ENCODE assay signal across 16 mouse cellular contexts in the genomic region with DNA sequence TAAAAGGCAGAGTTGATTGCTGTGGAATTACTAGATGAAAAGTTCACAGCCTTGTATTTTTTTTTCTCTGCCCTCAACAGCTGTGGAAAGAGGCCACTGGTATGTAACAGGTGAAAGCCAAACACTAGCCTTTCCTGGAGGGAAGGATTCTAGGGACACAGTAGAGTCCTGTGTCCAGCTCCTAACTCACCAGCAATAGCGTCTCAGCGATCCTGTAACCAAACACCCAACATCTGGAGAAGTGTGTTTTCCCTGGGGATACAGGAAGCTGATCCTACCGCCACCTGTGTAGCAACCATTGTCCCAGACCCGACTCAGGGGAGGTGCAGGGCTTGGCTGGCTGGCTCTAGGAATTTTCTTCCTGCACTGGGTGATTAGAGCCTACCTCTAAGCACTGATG. TPM values are rescaled to one million over a fixed set of nuclear protein-coding genes. Genes with fewer than 3 reads are reported as not detected.
DNase-seq lines count a peak whose midpoint lies in the region; ATAC-seq and TF ChIP-seq lines count a peak whose summit lies in the region.
"Had no signal": no experiment of that assay in that cellular context is flagged by ENCODE, and none has a peak within 500 bp of the region (broad histone marks: within the 10 kb centered on the region; RNA-seq: fewer than 3 reads in every experiment).

No protein-coding gene starts in this region.

- no peak for TF ChIP-seq CTCF in gastrocnemius, adult 2 months (IDR thresholded peaks at IDR 0.05)
- TF ChIP-seq CTCF in kidney, postnatal 0 days (IDR thresholded peaks at IDR 0.05; ENCODE audit: low read depth), result no peak
- TF ChIP-seq CTCF in kidney, adult 2 months (conservative IDR thresholded peaks at IDR 0.05; ENCODE audit: insufficient read depth, insufficient read length, low read depth, low read length), result no peak
- no peak for TF ChIP-seq CTCF in layer of hippocampus, adult 2 months (conservative IDR thresholded peaks at IDR 0.05)

- no peaks in the 10 kb centered on the region for H3K27me3 ChIP-seq in kidney, postnatal 0 days (ENCODE audit: insufficient read depth, low read length)
- no peaks in the 10 kb centered on the region for H3K27me3 ChIP-seq in kidney, adult 2 months (replicated peaks; ENCODE audit: control insufficient read depth, insufficient read depth, low read length)
- H3K27me3 ChIP-seq in embryonic facial prominence, embryonic 14.5 days (replicated peaks; ENCODE audit: control insufficient read depth, insufficient read depth, low read length), result no peaks in the 10 kb centered on the region
- no peaks in the 10 kb centered on the region for H3K27me3 ChIP-seq in myocyte (ENCODE audit: control insufficient read depth, insufficient read depth, insufficient read length)
- H3K27me3 ChIP-seq: embryonic facial prominence, embryonic 15.5 days; lung, embryonic 15.5 days; midbrain, embryonic 12.5 days had no signal

- intact Hi-C loops in gastrocnemius, adult 2 months (cut with DNase I), result no loop called here
- intact Hi-C loops in gastrocnemius, postnatal 36 days (cut with DNase I), result loop anchor here (10.0 kb wide), 1 partner anchor 165 kb away; the partner anchor contains the start of gene Thg1l

- no peak overlapping the region for H3K9ac ChIP-seq in kidney, postnatal 0 days (ENCODE audit: low read depth, low read length)
- H3K9ac ChIP-seq in embryonic facial prominence, embryonic 14.5 days (ENCODE audit: low read depth, low read length), result no peak overlapping the region
- H3K9ac ChIP-seq: embryonic facial prominence, embryonic 15.5 days; forebrain, postnatal 0 days; lung, embryonic 15.5 days; midbrain, embryonic 12.5 days had no signal

- no peak for TF ChIP-seq POLR2A in kidney, adult 2 months (IDR thresholded peaks at IDR 0.05; ENCODE audit: low read depth, low read length)
- TF ChIP-seq POLR2A in myocyte (IDR thresholded peaks at IDR 0.05; ENCODE audit: insufficient read length, low read depth), result no peak

- no peaks in the 10 kb centered on the region for H3K4me1 ChIP-seq in kidney, postnatal 0 days (replicated peaks; ENCODE audit: insufficient read depth, low read length)
- peaks cover 3% of the 10 kb centered on the region; the same call in 1 of the 2 replicates for H3K4me1 ChIP-seq in kidney, adult 2 months (ENCODE audit: control insufficient read depth, insufficient read depth, low read length)
- H3K4me1 ChIP-seq in embryonic facial prominence, embryonic 14.5 days (ENCODE audit: control insufficient read depth, insufficient read depth, low read length), result no peaks in the 10 kb centered on the region
- H3K4me1 ChIP-seq: embryonic facial prominence, embryonic 15.5 days; midbrain, embryonic 12.5 days had no signal

- no peaks in the 10 kb centered on the region for H3K79me2 ChIP-seq in myocyte (ENCODE audit: control insufficient read depth, insufficient read depth)

- no peak for DNase-seq in gastrocnemius, adult 2 months
- no peak for DNase-seq in gastrocnemius, postnatal 36 days
- peak; percentile 72 for DNase-seq in kidney, postnatal 0 days (ENCODE audit: low spot score)
- no peak for DNase-seq in kidney, adult 2 months
- DNase-seq in embryonic facial prominence, embryonic 14.5 days (ENCODE audit: low spot score), result peak; percentile 68
- DNase-seq in layer of hippocampus, adult 2 months (ENCODE audit: low spot score in 2 of 2), result no peak
- DNase-seq in lung, postnatal 10 days, result no peak
- DNase-seq: cerebellum, adult 2 months; forebrain, postnatal 0 days; kidney, adult 9 months; liver had no signal

- no peaks in the 10 kb centered on the region for H3K9me3 ChIP-seq in kidney, postnatal 0 days (replicated peaks; ENCODE audit: low read length)
- H3K9me3 ChIP-seq in embryonic facial prominence, embryonic 14.5 days (ENCODE audit: control insufficient read depth, low read length), result no peaks in the 10 kb centered on the region
- H3K9me3 ChIP-seq: embryonic facial prominence, embryonic 15.5 days; G1E; lung, embryonic 15.5 days; midbrain, embryonic 12.5 days had no signal

- no peak overlapping the region for H3ac ChIP-seq in myocyte (ENCODE audit: control insufficient read depth, insufficient read length)

- peak overlapping the region; percentile 30; the same call in 1 of the 2 replicates for H3K4me3 ChIP-seq in gastrocnemius, adult 2 months
- H3K4me3 ChIP-seq in kidney, postnatal 0 days (replicated peaks; ENCODE audit: low read depth, low read length), result no peak overlapping the region
- H3K4me3 ChIP-seq in kidney, adult 2 months (ENCODE audit: insufficient read depth, low read depth, low read length), result no peak overlapping the region
- H3K4me3 ChIP-seq in embryonic facial prominence, embryonic 14.5 days (ENCODE audit: low read depth, low read length), result no peak overlapping the region
- H3K4me3 ChIP-seq in myocyte, result no peak overlapping the region
- H3K4me3 ChIP-seq in layer of hippocampus, adult 2 months, result no peak overlapping the region
- H3K4me3 ChIP-seq: embryonic facial prominence, embryonic 15.5 days; lung, embryonic 15.5 days; midbrain, embryonic 12.5 days had no signal

- no peak overlapping the region for H3K4me2 ChIP-seq in kidney, postnatal 0 days (ENCODE audit: low read length)
- no peak overlapping the region for H3K4me2 ChIP-seq in embryonic facial prominence, embryonic 14.5 days (ENCODE audit: low read depth, low read length)
- H3K4me2 ChIP-seq in myocyte (ENCODE audit: low read depth), result peak overlapping the region; percentile 3
- H3K4me2 ChIP-seq: embryonic facial prominence, embryonic 15.5 days; lung, embryonic 15.5 days; midbrain, embryonic 12.5 days had no signal

- WGBS in kidney, postnatal 0 days, result 6% methylated on average over 4 of the region's 4 CpGs
- 21% methylated on average over 4 of the region's 4 CpGs for WGBS in kidney, adult 2 months
- WGBS in embryonic facial prominence, embryonic 14.5 days, result 8% methylated on average over 4 of the region's 4 CpGs

- H3K27ac ChIP-seq in gastrocnemius, adult 2 months, result peak overlapping the region; percentile 63
- H3K27ac ChIP-seq in kidney, postnatal 0 days, result no peak overlapping the region
- H3K27ac ChIP-seq in kidney, adult 2 months (ENCODE audit: insufficient read depth, low read depth, low read length), result no peak overlapping the region
- no peak overlapping the region for H3K27ac ChIP-seq in embryonic facial prominence, embryonic 14.5 days (replicated peaks; ENCODE audit: low read depth, low read length)
- no peak overlapping the region for H3K27ac ChIP-seq in layer of hippocampus, adult 2 months
- H3K27ac ChIP-seq: embryonic facial prominence, embryonic 15.5 days; lung, embryonic 15.5 days; midbrain, embryonic 12.5 days had no signal

- ATAC-seq in kidney, postnatal 0 days (replicated peaks; ENCODE audit: low FRiP score, low read depth), result peak; percentile 54; the same call in 1 of the 2 replicates
- peak; percentile 81 for ATAC-seq in embryonic facial prominence, embryonic 14.5 days (ENCODE audit: low read depth)
- ATAC-seq: forebrain, postnatal 0 days had no signal

- no peaks in the 10 kb centered on the region for H3K36me3 ChIP-seq in kidney, postnatal 0 days (ENCODE audit: insufficient read depth, low read length)
- no peaks in the 10 kb centered on the region for H3K36me3 ChIP-seq in kidney, adult 2 months (ENCODE audit: control insufficient read depth, insufficient read depth, low read length)
- H3K36me3 ChIP-seq in embryonic facial prominence, embryonic 14.5 days (ENCODE audit: control insufficient read depth, insufficient read depth, low read length), result peaks cover 49% of the 10 kb centered on the region
- peaks cover 38% of the 10 kb centered on the region for H3K36me3 ChIP-seq in myocyte (ENCODE audit: control insufficient read depth, insufficient read depth)
- H3K36me3 ChIP-seq: G1E had no signal

TF ChIP-seq in myocyte, 11 proteins besides CTCF, POLR2A, EP300 and RAD21:
- TF ChIP-seq REST (IDR thresholded peaks at IDR 0.05; ENCODE audit: insufficient read depth, insufficient read length) (no peak), MYOG (IDR thresholded peaks at IDR 0.05; ENCODE audit: control insufficient read depth in 1 of 3, insufficient read depth in 1 of 3, insufficient read length in 2 of 3, low read depth in 2 of 3) (peak in 2 of 3 experiments; percentile 51 to 72), MYOD1 (IDR thresholded peaks at IDR 0.05; ENCODE audit: control insufficient read depth in 1 of 3, insufficient read length in 2 of 3, low read depth in 2 of 3) (peak; percentile 18 to 66 (median 44)), TCF3 (IDR thresholded peaks at IDR 0.05; ENCODE audit: insufficient read length, low read depth) (no peak), MAX (IDR thresholded peaks at IDR 0.05; ENCODE audit: low read depth) (no peak), TCF12 (IDR thresholded peaks at IDR 0.05; ENCODE audit: insufficient read depth, poor library complexity, severe bottlenecking) (peak; percentile 76), POLR2AphosphoS2 (IDR thresholded peaks at IDR 0.05; ENCODE audit: insufficient read length, low read depth) (peak; percentile 12)

RNA-seq across cellular contexts. Expression of gene Nipal4, which starts 46.7 kb away (rescaled TPM):
- total RNA-seq in gastrocnemius, adult 2 months (2021), result not detected
- total RNA-seq in gastrocnemius, postnatal 36 days (2021), result under 1 TPM in 1 of 2 experiments, not detected in 1; 0.07 TPM
- 0.54 and 0.76 TPM in 2 replicates for polyA plus RNA-seq in kidney, postnatal 0 days (2015; fragmentation: Nextera tagmentation; extraction: Ambion mirVana)
- 0.19 and 0.30 TPM in 2 replicates for polyA plus RNA-seq in kidney, adult 2 months (2012; rRNA removed)
- 1.8 and 2.1 TPM in 2 replicates for polyA plus RNA-seq in embryonic facial prominence, embryonic 14.5 days (2014; fragmentation: Nextera tagmentation; extraction: Ambion mirVana)
- 0.02 TPM for polyA plus RNA-seq in myocyte (2012; fragmentation: generic; extraction: Trizol)
- total RNA-seq in layer of hippocampus, adult 2 months (2021), result 1 to 10 TPM; 1.3 to 1.7 TPM
- total RNA-seq: G1E had no signal
- polyA plus RNA-seq: G1E had no signal

Comparison
In these comparisons a context has a peak if more than half of its experiments do, and no peak if none do; other contexts are left out.
1. DNase-seq: peak in kidney, postnatal 0 days (single experiment) and embryonic facial prominence, embryonic 14.5 days (single experiment); none in gastrocnemius, adult 2 months (single experiment), gastrocnemius, postnatal 36 days (0 of 2), kidney, adult 2 months (single experiment), layer of hippocampus, adult 2 months (0 of 2) and lung, postnatal 10 days (single experiment).